Mouse (Mus musculus): ENCODE measurements around the gene Nktr. TPM values are rescaled to one million over a fixed set of nuclear protein-coding genes. Genes with fewer than 3 reads are reported as not detected.

Nktr gene
- 100 to 1,000 TPM; 104 to 127 TPM for total RNA-seq (2021)
- long read RNA-seq, experiment 1, partial matches to known transcripts, result 2 of 7 reads
- long read RNA-seq, experiment 1, other reads (novel, unspliced or antisense), result 5 of 7 reads
- long read RNA-seq, experiment 2, full-length matches to known transcripts, result 2 of 10 reads
- long read RNA-seq, experiment 2, partial matches to known transcripts, result 1 of 10 reads
- long read RNA-seq, experiment 2, other reads (novel, unspliced or antisense), result 7 of 10 reads

DNA sequence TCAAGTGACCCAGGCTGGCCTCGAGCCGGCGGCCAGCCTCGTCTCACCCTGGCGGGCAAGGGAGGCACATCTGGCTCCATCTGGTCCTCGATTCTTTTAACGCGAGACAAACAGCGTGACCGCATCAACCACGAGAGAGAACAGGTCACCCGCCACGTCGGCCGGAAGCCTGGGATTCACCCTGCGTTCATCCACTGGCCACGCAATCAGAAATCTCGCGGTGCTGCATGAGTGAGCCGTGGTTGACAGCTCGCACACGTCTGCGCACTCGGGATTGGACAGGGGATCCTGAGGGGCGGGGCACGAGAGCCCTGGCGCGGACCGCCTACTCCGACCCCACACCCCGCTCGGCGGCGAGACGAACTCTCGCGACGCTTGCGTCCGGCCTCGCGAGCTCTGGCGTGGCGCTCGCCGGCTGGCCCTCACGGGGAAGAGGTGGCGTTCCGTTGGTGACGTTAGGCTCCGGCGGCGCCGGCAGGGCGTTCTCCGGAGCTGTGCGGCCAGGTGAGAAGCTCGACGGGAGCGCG lies at the start of gene Nktr:
Nktr (plus strand) TSS at position 378 of the 527 bp plus-strand sequence.
- peak; percentile 44 for TF ChIP-seq CTCF (conservative IDR thresholded peaks at IDR 0.05)
- DNase-seq (ENCODE audit: low spot score in 2 of 2), result peak; percentile 97 to 98
- Histone ChIP-seq H3K4me3 (peak within 1 kb of the TSS; percentile 70), H3K27ac (peak within 1 kb of the TSS; percentile 90)

GRCm38 (mm10) chr9:121669348-121669791 lies 49.6 kb upstream of the Nktr start:
- DNase-seq (ENCODE audit: low spot score in 2 of 2), result no peak
- H3K4me3 ChIP-seq, result peak overlapping the region; percentile 19; the same call in 1 of the 2 replicates
- TF ChIP-seq CTCF (conservative IDR thresholded peaks at IDR 0.05), result peak; percentile 76
- H3K27ac ChIP-seq, result no peak overlapping the region

- no peak overlapping the region for H3K27ac ChIP-seq
- no peak overlapping the region for H3K4me3 ChIP-seq
- peak; percentile 86 for TF ChIP-seq CTCF (conservative IDR thresholded peaks at IDR 0.05)
- DNase-seq (ENCODE audit: low spot score in 2 of 2), result peak; percentile 26 to 39
These were observed 47.7 kb upstream of the Nktr start for GRCm38 (mm10) chr9:121671300-121671699.

DNA sequence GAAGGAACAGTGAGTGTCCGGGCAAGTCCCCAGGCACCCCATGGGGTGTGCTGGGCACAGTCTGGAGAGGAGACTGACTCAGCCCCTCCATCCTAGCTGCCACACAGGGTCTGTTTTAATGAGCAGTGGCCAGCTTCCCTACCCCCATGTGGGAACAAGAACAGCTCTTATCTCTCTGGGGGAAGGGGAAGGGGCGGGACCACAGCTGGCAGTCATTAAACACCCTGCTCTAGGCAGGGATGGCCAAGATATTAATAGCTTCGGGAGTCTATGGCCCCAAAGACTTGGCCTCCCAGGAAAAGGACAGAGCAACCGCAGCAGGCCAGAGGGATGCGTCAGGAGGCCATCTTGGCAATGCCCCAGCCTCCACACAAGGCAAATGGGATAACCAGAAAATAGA lies 46.7 kb upstream of the Nktr start:
- DNase-seq (ENCODE audit: low spot score in 2 of 2), result no peak
- no peak for TF ChIP-seq CTCF (conservative IDR thresholded peaks at IDR 0.05)
- Histone ChIP-seq H3K27ac (no peak overlapping the region), H3K4me3 (no peak overlapping the region)

GRCm38 (mm10) chr9:121673716-121674115 lies 45.3 kb upstream of the Nktr start:
- no peak overlapping the region for H3K27ac ChIP-seq
- H3K4me3 ChIP-seq, result no peak overlapping the region
- TF ChIP-seq CTCF (conservative IDR thresholded peaks at IDR 0.05), result no peak
- DNase-seq (ENCODE audit: low spot score in 2 of 2), result no peak

- H3K27ac ChIP-seq, result no peak overlapping the region
- DNase-seq (ENCODE audit: low spot score in 2 of 2), result no peak
- no peak overlapping the region for H3K4me3 ChIP-seq
- TF ChIP-seq CTCF (conservative IDR thresholded peaks at IDR 0.05), result no peak
These were observed 44.0 kb upstream of the Nktr start for GRCm38 (mm10) chr9:121675011-121675410.

GRCm38 (mm10) chr9:121675556-121675955 lies 43.4 kb upstream of the Nktr start:
- no peak for DNase-seq (ENCODE audit: low spot score in 2 of 2)
- Histone ChIP-seq H3K27ac (no peak overlapping the region), H3K4me3 (no peak overlapping the region)
- TF ChIP-seq CTCF (conservative IDR thresholded peaks at IDR 0.05), result no peak

DNA sequence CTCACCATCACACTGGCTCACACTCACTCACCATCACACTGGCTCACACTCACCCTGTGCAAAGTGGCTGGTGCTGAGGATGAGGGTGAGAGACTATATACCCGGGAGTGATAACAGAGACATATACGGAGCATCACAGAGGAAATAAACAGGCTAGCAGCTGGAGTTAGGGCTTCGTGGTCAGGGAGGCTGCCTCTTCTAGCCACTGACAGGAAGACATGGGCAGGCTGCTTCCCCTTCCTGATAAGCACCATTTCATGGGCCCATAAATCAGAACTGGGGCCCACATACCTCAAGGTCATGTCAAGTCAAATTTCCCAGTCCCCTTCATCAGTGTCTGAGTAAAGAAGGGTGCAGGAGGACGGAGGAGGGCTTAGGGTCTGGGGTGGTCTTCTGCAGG lies 41.9 kb upstream of the Nktr start:
- H3K4me3 ChIP-seq, result no peak overlapping the region
- no peak for TF ChIP-seq CTCF (conservative IDR thresholded peaks at IDR 0.05)
- H3K27ac ChIP-seq, result no peak overlapping the region
- no peak for DNase-seq (ENCODE audit: low spot score in 2 of 2)

DNA sequence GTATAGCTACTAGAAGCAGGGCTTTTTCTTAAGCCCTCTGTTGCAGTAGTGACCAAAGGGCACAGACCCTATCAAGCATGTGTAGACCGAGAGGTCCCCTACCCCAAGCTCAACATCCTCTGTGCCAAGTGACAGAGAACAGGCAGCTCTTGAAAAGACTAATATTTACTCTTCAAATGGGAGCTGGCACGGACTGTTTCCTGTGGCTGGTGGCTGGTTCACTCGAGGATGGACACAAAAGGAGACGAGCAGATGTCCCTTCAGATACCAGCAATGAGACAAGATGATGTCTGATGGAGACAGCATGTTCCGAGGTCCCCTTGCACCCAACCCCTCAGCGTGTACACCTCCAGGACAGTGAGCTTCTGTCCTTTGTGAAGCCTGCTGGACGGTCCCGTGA lies 41.5 kb upstream of the Nktr start:
- Histone ChIP-seq H3K4me3 (no peak overlapping the region), H3K27ac (no peak overlapping the region)
- TF ChIP-seq CTCF (conservative IDR thresholded peaks at IDR 0.05), result no peak
- no peak for DNase-seq (ENCODE audit: low spot score in 2 of 2)

DNA sequence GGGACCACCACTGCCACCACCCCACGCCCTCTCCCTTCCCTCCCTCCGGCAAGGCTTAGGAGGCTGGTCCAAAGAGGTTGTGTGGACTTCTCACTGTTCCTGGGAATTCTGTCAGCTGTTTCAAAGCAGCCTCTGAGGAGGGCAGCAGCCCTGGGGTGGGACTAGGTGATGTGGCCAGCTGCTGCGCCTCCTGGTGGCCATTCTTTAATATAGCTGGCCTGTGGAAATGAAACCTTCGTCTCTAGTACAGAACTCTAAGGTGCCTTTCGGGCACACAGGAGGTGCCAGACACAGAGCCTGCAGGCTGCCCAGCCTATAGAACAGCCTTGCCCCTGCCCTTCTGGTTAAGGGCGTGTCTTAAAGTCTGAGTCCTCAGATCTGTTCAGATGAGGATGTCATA lies 39.4 kb upstream of the Nktr start:
- peak in 1 of 2 experiments; percentile 57 for DNase-seq (ENCODE audit: low spot score in 2 of 2)

DNA sequence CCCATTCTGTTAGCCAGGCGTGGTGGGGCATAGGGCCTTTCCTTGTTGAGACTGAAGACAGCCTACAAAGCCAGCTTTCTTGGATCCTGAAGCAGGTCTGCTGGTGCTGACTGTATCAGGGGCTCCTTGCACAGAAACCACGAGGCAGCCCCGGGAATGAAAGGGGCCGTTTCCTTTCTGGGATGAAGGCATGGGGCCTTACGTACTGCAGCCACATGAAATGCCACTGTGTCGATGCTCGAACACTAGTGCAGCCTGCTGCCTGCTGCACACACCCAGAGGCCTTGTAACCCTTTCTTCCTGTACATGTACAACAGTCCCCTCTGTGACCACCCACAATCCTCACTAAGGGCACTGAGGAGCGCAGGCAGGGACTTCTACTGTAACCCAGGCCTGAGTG lies 37.8 kb upstream of the Nktr start:
- no peak for TF ChIP-seq CTCF (conservative IDR thresholded peaks at IDR 0.05)
- Histone ChIP-seq H3K4me3 (no peak overlapping the region), H3K27ac (no peak overlapping the region)
- DNase-seq (ENCODE audit: low spot score in 2 of 2), result no peak

More for the DNA sequence above, 39.4 kb upstream of the Nktr start:
- H3K27ac ChIP-seq, result no peak overlapping the region
- H3K4me3 ChIP-seq, result no peak overlapping the region
- TF ChIP-seq CTCF (conservative IDR thresholded peaks at IDR 0.05), result peak; percentile 89

DNA sequence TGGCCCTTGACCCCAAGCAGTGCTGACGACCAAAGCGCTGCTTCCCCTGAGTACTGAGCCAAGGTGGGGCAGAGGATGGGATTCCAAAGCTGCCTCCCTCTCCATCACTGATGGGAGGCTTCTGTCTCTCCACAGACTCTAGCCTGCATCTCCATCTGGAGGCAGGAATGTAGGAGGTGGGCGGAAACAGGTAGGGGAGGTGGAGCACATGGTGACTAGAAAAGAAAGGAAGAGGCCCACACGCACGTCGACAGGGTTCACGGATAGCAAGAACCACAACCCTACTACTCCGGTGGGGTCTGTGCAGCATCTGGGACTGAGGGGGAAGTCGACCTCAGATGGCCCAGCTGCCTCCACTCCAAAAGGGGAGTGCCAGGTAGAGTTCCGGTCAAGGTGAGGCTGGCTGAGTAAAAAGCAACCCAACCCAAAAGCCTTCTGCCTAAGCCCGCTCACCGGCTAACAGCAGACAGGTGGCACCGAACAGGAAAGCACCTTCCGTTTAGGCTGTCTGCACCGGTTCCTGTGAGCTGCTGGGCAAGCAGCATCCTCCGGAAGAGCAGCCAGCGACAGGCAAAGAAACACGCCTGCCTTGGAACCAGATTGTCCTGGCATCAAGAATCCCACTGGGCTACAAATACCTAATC lies 36.8 kb upstream of the Nktr start:
- H3K4me3 ChIP-seq, result no peak overlapping the region
- TF ChIP-seq CTCF (conservative IDR thresholded peaks at IDR 0.05), result no peak
- no peak overlapping the region for H3K27ac ChIP-seq
- no peak for DNase-seq (ENCODE audit: low spot score in 2 of 2)

DNA sequence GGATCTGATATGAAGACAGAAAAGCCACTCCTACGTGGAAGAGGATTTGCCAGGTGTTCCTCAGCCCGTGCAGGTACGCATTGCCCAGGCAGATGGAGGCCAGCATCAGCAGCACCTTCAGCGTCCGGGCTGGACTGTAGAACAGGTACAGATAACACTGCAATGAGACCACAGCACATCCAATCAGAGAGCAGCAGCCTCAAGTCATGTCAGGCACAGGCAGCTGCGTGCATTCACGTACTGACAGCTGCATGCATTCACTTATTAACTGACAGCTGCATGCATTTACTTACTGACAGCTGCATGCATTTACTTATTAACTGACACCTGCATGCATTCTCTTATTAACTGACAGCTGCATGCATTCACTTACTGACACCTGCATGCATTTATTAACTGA lies 34.3 kb upstream of the Nktr start:
- Histone ChIP-seq H3K4me3 (no peak overlapping the region), H3K27ac (no peak overlapping the region)
- no peak for DNase-seq (ENCODE audit: low spot score in 2 of 2)
- no peak for TF ChIP-seq CTCF (conservative IDR thresholded peaks at IDR 0.05)

All from layer of hippocampus, adult 2 months (tissue).